In the genomic region with DNA sequence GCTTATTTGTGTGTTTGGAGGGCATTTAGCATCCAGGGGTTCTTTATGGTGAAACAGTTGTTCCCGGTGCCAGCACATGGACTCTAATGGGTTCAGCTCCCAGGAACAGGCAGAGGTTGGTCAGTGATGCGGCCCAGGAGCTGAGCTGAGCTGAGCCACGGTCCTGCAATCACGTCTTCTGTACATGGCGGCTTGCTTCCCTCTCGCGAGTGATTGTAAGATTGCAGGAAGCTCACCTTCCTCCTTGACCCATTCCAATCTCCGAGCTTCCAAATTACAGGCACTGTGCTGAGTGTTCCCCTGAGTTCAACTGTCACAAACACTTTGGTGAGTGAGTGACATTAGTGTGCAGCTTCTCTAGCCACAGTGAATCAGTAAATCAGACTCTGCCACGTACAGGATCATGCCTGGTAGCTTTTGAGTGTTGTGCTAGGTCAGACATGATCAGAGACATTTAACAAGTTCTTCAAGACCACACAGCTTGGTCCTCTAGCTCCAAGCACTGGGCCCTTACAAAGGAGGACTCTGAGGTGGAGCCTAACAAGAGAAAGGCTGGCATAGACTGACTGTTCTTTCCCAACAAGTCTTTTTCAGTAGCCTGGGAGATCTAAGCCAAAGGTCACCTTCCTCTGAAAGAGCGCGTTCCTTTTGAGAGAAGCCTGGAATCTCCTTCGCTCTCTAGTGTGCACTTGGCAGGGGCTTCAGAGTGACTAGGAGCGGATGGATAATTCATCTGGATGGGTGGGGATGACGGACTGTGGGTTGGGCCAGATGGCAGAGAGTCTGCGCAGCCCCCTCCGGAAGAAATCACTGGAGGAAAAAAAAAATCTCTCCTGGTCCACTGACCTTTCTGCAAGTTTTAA, we compare ENCODE assay signal across 10 mouse cellular contexts.
A peak's percentile ranks its signal among the peaks of the same experiment; 100 is the strongest.
DNase-seq lines count a peak whose midpoint lies in the region; ATAC-seq and TF ChIP-seq lines count a peak whose summit lies in the region.
"Had no signal": no experiment of that assay in that cellular context is flagged by ENCODE, and none has a peak within 500 bp of the region (broad histone marks: within the 10 kb centered on the region; RNA-seq: fewer than 3 reads in every experiment).

No protein-coding gene starts in this region.

- H3K4me3 ChIP-seq in embryonic facial prominence, embryonic 10.5 days = peak overlapping the region; percentile 27
- no peak overlapping the region for H3K4me3 ChIP-seq in kidney, adult 2 months (ENCODE audit: insufficient read depth, low read depth, low read length)
- no peak overlapping the region for H3K4me3 ChIP-seq in midbrain, embryonic 14.5 days (replicated peaks; ENCODE audit: low read depth, low read length)
- no peak overlapping the region for H3K4me3 ChIP-seq in thymus, adult 2 months (ENCODE audit: control insufficient read depth, insufficient read depth, low read length)
- H3K4me3 ChIP-seq: limb, embryonic 15.5 days had no signal

- no peaks in the 10 kb centered on the region for H3K9me3 ChIP-seq in embryonic facial prominence, embryonic 10.5 days
- no peaks in the 10 kb centered on the region for H3K9me3 ChIP-seq in midbrain, embryonic 14.5 days (ENCODE audit: control insufficient read depth, low read length)
- H3K9me3 ChIP-seq: limb, embryonic 15.5 days had no signal

- no peak for TF ChIP-seq POLR2A in kidney, adult 2 months (IDR thresholded peaks at IDR 0.05; ENCODE audit: low read depth, low read length)
- TF ChIP-seq POLR2A in thymus, adult 2 months (IDR thresholded peaks at IDR 0.05; ENCODE audit: control insufficient read depth, extremely low read depth, insufficient read depth, low read length, poor library complexity) = no peak

- H3K4me1 ChIP-seq in embryonic facial prominence, embryonic 10.5 days = peaks cover 44% of the 10 kb centered on the region
- peaks cover 12% of the 10 kb centered on the region; the same call in 1 of the 2 replicates for H3K4me1 ChIP-seq in kidney, adult 2 months (ENCODE audit: control insufficient read depth, insufficient read depth, low read length)
- peaks cover 31% of the 10 kb centered on the region for H3K4me1 ChIP-seq in midbrain, embryonic 14.5 days (ENCODE audit: control insufficient read depth, insufficient read depth, low read length)
- no peaks in the 10 kb centered on the region for H3K4me1 ChIP-seq in thymus, adult 2 months (replicated peaks; ENCODE audit: control insufficient read depth, insufficient read depth, low read length)

- H3K4me2 ChIP-seq in midbrain, embryonic 14.5 days (ENCODE audit: low read length) = peak overlapping the region; percentile 12; the same call in 1 of the 2 replicates
- H3K4me2 ChIP-seq: limb, embryonic 15.5 days had no signal

- peak; percentile 63 to 70 for DNase-seq in cerebellum, postnatal 10 days
- DNase-seq in cerebellum, adult 8-10 months = no peak
- DNase-seq in embryonic facial prominence, embryonic 10.5 days (ENCODE audit: low spot score) = no peak
- DNase-seq in kidney, adult 2 months = peak; percentile 64
- peak; percentile 55 for DNase-seq in midbrain, embryonic 14.5 days
- no peak for DNase-seq in thymus, adult 2 months
- no peak for DNase-seq in right cerebral cortex, postnatal 36 days (ENCODE audit: low spot score in 2 of 2)
- no peak for DNase-seq in cerebellum, postnatal 36 days
- DNase-seq: heart, postnatal 14 days had no signal

- TF ChIP-seq CTCF in kidney, adult 2 months (conservative IDR thresholded peaks at IDR 0.05; ENCODE audit: insufficient read depth, insufficient read length, low read depth, low read length) = no peak
- TF ChIP-seq CTCF in thymus, adult 2 months (IDR thresholded peaks at IDR 0.05; ENCODE audit: borderline replicate concordance, control insufficient read depth, extremely low read depth, insufficient read depth, low read length, poor library complexity) = no peak

- WGBS in embryonic facial prominence, embryonic 10.5 days = 26% methylated on average over 16 of the region's 16 CpGs
- WGBS in kidney, adult 2 months = 32% methylated on average over 16 of the region's 16 CpGs
- WGBS in midbrain, embryonic 14.5 days = 16% methylated on average over 16 of the region's 16 CpGs
- 45% methylated on average over 16 of the region's 16 CpGs for WGBS in thymus, adult 2 months

- no peak overlapping the region for H3K9ac ChIP-seq in midbrain, embryonic 14.5 days (replicated peaks; ENCODE audit: low read length)
- H3K9ac ChIP-seq: limb, embryonic 15.5 days had no signal

- ATAC-seq in midbrain, embryonic 14.5 days (ENCODE audit: low FRiP score, low TSS enrichment) = no peak

- no peak overlapping the region for H3K27ac ChIP-seq in embryonic facial prominence, embryonic 10.5 days (replicated peaks)
- no peak overlapping the region for H3K27ac ChIP-seq in kidney, adult 2 months (ENCODE audit: insufficient read depth, low read depth, low read length)
- H3K27ac ChIP-seq in midbrain, embryonic 14.5 days (replicated peaks; ENCODE audit: low read depth, low read length) = no peak overlapping the region
- no peak overlapping the region for H3K27ac ChIP-seq in thymus, adult 2 months (ENCODE audit: control insufficient read depth, insufficient read depth, low read length)
- H3K27ac ChIP-seq: limb, embryonic 15.5 days had no signal

- H3K36me3 ChIP-seq in embryonic facial prominence, embryonic 10.5 days (replicated peaks) = no peaks in the 10 kb centered on the region
- H3K36me3 ChIP-seq in kidney, adult 2 months (ENCODE audit: control insufficient read depth, insufficient read depth, low read length) = no peaks in the 10 kb centered on the region
- H3K36me3 ChIP-seq in midbrain, embryonic 14.5 days (ENCODE audit: control insufficient read depth, insufficient read depth, low read length) = no peaks in the 10 kb centered on the region
- H3K36me3 ChIP-seq in thymus, adult 2 months (ENCODE audit: control insufficient read depth, insufficient read depth, low read length) = no peaks in the 10 kb centered on the region
- H3K36me3 ChIP-seq: limb, embryonic 15.5 days had no signal

- H3K27me3 ChIP-seq in embryonic facial prominence, embryonic 10.5 days (replicated peaks; ENCODE audit: low read depth, poor library complexity, severe bottlenecking) = peaks cover 42% of the 10 kb centered on the region
- H3K27me3 ChIP-seq in kidney, adult 2 months (replicated peaks; ENCODE audit: control insufficient read depth, insufficient read depth, low read length) = no peaks in the 10 kb centered on the region
- H3K27me3 ChIP-seq in midbrain, embryonic 14.5 days (ENCODE audit: control insufficient read depth, insufficient read depth, low read length) = no peaks in the 10 kb centered on the region
- no peaks in the 10 kb centered on the region for H3K27me3 ChIP-seq in thymus, adult 2 months (ENCODE audit: control insufficient read depth, insufficient read depth, low read length)

Comparison
In these comparisons a context has a peak if more than half of its experiments do, and no peak if none do; other contexts are left out.
1. DNase-seq: peak in cerebellum, postnatal 10 days (2 of 2), kidney, adult 2 months (single experiment) and midbrain, embryonic 14.5 days (single experiment); none in cerebellum, adult 8-10 months (single experiment), embryonic facial prominence, embryonic 10.5 days (single experiment), thymus, adult 2 months (single experiment), right cerebral cortex, postnatal 36 days (0 of 2) and cerebellum, postnatal 36 days (0 of 2).